Mouse (Mus musculus) liver, embryonic 15.5 days (tissue): ENCODE data around the gene 3100002H09Rik. TPM values are rescaled to one million over a fixed set of nuclear protein-coding genes. Genes with fewer than 3 reads are reported as not detected.

Experiments
- ATAC-seq: fragments of 200-750 bp; cut with Nextera tagmentation; 2 replicates; pipeline ENCODE4 v1.8.0; 2017; ENCODE audit warnings: moderate number of reproducible peaks, mild to moderate bottlenecking, moderate library complexity; ENCODE audit not compliant: insufficient read depth
- H3K27ac ChIP-seq: fragments of 300-500 bp; sonication (generic); replicated peaks from 2 replicates; pipeline ENCODE4 v1.5.1; 2015; ENCODE audit warnings: mild to moderate bottlenecking, inconsistent platforms
- H3K27me3 ChIP-seq: fragments of 300-500 bp; sonication (generic); 2 replicates; pipeline ENCODE4 v1.6.1; 2015; ENCODE audit warnings: mild to moderate bottlenecking, inconsistent platforms
- H3K36me3 ChIP-seq: fragments of 300-500 bp; sonication (generic); replicated peaks from 2 replicates; pipeline ENCODE4 v1.6.1; 2015; ENCODE audit warnings: moderate library complexity, mild to moderate bottlenecking, inconsistent platforms
- H3K4me1 ChIP-seq: fragments of 300-500 bp; sonication (generic); replicated peaks from 2 replicates; pipeline ENCODE4 v1.6.1; 2015; ENCODE audit warnings: inconsistent platforms
- H3K4me2 ChIP-seq: fragments of 300-500 bp; sonication (generic); 2 replicates; pipeline ENCODE4 v1.6.1; 2015; ENCODE audit warnings: moderate library complexity, mild to moderate bottlenecking, inconsistent platforms
- H3K4me3 ChIP-seq: fragments of 300-500 bp; sonication (generic); replicated peaks from 2 replicates; pipeline ENCODE4 v1.5.1; 2015; ENCODE audit warnings: mild to moderate bottlenecking, inconsistent platforms
- H3K9ac ChIP-seq: fragments of 300-500 bp; sonication (generic); 2 replicates; pipeline ENCODE4 v1.6.1; 2015; ENCODE audit warnings: moderate library complexity, mild to moderate bottlenecking, inconsistent platforms
- H3K9me3 ChIP-seq: fragments of 300-500 bp; sonication (generic); replicated peaks from 2 replicates; pipeline ENCODE4 v1.6.1; 2016; ENCODE audit warnings: inconsistent platforms
- WGBS: fragments of 180-500 bp; shearing (Covaris S2); methylation state at CpG from one replicate; pipeline ENCODE4 v1.1.7; 2015; ENCODE audit warnings: mixed read lengths; ENCODE audit not compliant: insufficient replicate concordance; 5-methylcytosine and 5-hydroxymethylcytosine counted together
- polyA plus RNA-seq: library from polyadenylated mRNA; unstranded; fragments of >200 nt; fragmentation: Nextera tagmentation; extraction: Ambion mirVana; gene quantifications from 2 replicates; pipeline ENCODE4 v1.2.1, GENCODE M21; 2015

The 3100002H09Rik gene
- polyA plus RNA-seq = not detected in 2 replicates

- Histone ChIP-seq H3K4me2 (no peak within 1 kb of the TSS), H3K4me3 (no peak within 1 kb of the TSS), H3K27ac (no peak within 1 kb of the TSS), H3K27me3 (peaks cover 28% of the 10 kb centered on the region), H3K9ac (no peak within 1 kb of the TSS), H3K4me1 (peaks cover 39% of the 10 kb centered on the region), H3K9me3 (no peaks in the 10 kb centered on the region), H3K36me3 (no peaks in the 10 kb centered on the region)
- no peak for ATAC-seq
- WGBS = 65% methylated on average over 2 of the region's 2 CpGs
Observed at GRCm38 (mm10) chr4:124610703-124611102, at the start of gene 3100002H09Rik. 3100002H09Rik (minus strand) TSS chr4:124610803.

GRCm38 (mm10) chr4:124659251-124660217, 48.9 kb upstream of the 3100002H09Rik start:
- no peak for ATAC-seq
- H3K9me3 ChIP-seq = no peaks in the 10 kb centered on the region
- no peak overlapping the region for H3K4me2 ChIP-seq
- 3% methylated on average over 68 of the region's 68 CpGs for WGBS
- H3K27ac ChIP-seq = no peak overlapping the region
- H3K4me1 ChIP-seq = peaks cover 26% of the 10 kb centered on the region
- no peaks in the 10 kb centered on the region for H3K36me3 ChIP-seq
- no peak overlapping the region for H3K9ac ChIP-seq
- H3K4me3 ChIP-seq = 0 out of 2 replicates have a peak overlapping the region, but pooled peaks have one; percentile 4
- H3K27me3 ChIP-seq = peaks cover 100% of the 10 kb centered on the region

- no peaks in the 10 kb centered on the region for H3K9me3 ChIP-seq
- ATAC-seq = no peak
- no peak overlapping the region for H3K27ac ChIP-seq
- no peaks in the 10 kb centered on the region for H3K36me3 ChIP-seq
- H3K4me1 ChIP-seq = peaks cover 26% of the 10 kb centered on the region
- H3K27me3 ChIP-seq = peaks cover 100% of the 10 kb centered on the region
- H3K9ac ChIP-seq = no peak overlapping the region
- H3K4me2 ChIP-seq = 0 out of 2 replicates have a peak overlapping the region, but pooled peaks have one; percentile 5
- 3% methylated on average over 39 of the region's 39 CpGs for WGBS
- H3K4me3 ChIP-seq = peak overlapping the region; percentile 57
Observed at GRCm38 (mm10) chr4:124658412-124658851, 47.8 kb upstream of the 3100002H09Rik start.

DNA sequence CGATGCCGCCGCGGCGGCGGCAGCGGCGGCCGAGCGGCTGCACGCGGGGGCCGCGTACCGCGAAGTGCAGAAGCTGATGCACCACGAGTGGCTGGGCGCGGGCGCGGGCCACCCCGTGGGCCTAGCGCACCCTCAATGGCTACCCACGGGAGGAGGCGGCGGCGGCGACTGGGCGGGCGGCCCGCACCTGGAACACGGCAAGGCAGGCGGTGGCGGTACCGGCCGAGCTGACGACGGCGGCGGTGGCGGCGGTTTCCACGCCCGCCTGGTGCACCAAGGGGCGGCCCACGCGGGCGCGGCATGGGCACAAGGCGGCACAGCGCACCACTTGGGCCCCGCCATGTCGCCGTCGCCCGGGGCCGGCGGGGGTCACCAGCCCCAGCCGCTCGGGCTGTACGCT, 47.2 kb upstream of the 3100002H09Rik start:
- H3K27me3 ChIP-seq = peaks cover 100% of the 10 kb centered on the region
- no peak overlapping the region for H3K9ac ChIP-seq
- H3K27ac ChIP-seq = no peak overlapping the region
- WGBS = 3% methylated on average over 57 of the region's 61 CpGs
- H3K9me3 ChIP-seq = no peaks in the 10 kb centered on the region
- peak overlapping the region; percentile 57 for H3K4me3 ChIP-seq
- H3K4me2 ChIP-seq = peak overlapping the region; percentile 76
- peaks cover 26% of the 10 kb centered on the region for H3K4me1 ChIP-seq
- no peak for ATAC-seq
- H3K36me3 ChIP-seq = no peaks in the 10 kb centered on the region

- H3K36me3 ChIP-seq = no peaks in the 10 kb centered on the region
- no peak overlapping the region for H3K9ac ChIP-seq
- peaks cover 100% of the 10 kb centered on the region for H3K27me3 ChIP-seq
- H3K4me1 ChIP-seq = peaks cover 26% of the 10 kb centered on the region
- H3K27ac ChIP-seq = no peak overlapping the region
- H3K4me2 ChIP-seq = peak overlapping the region; percentile 76
- H3K9me3 ChIP-seq = no peaks in the 10 kb centered on the region
- H3K4me3 ChIP-seq = peak overlapping the region; percentile 57
- peak; percentile 80 for ATAC-seq
- under 1% methylated on average over 88 of the region's 92 CpGs for WGBS
Observed at GRCm38 (mm10) chr4:124656854-124657650, 46.4 kb upstream of the 3100002H09Rik start.

- Histone ChIP-seq H3K4me3 (peak within 1 kb of the TSS; percentile 57), H3K9me3 (no peaks in the 10 kb centered on the region), H3K9ac (no peak within 1 kb of the TSS), H3K27ac (no peak within 1 kb of the TSS), H3K4me1 (peaks cover 26% of the 10 kb centered on the region), H3K36me3 (no peaks in the 10 kb centered on the region), H3K27me3 (peaks cover 100% of the 10 kb centered on the region), H3K4me2 (peak within 1 kb of the TSS; percentile 76)
- 3% methylated on average over 15 of the region's 15 CpGs for WGBS
- no peak for ATAC-seq
Observed at GRCm38 (mm10) chr4:124656518-124656853, 45.9 kb upstream of the 3100002H09Rik start, which contains the start of gene Pou3f1. Pou3f1 (plus strand) TSS chr4:124656807.

DNA sequence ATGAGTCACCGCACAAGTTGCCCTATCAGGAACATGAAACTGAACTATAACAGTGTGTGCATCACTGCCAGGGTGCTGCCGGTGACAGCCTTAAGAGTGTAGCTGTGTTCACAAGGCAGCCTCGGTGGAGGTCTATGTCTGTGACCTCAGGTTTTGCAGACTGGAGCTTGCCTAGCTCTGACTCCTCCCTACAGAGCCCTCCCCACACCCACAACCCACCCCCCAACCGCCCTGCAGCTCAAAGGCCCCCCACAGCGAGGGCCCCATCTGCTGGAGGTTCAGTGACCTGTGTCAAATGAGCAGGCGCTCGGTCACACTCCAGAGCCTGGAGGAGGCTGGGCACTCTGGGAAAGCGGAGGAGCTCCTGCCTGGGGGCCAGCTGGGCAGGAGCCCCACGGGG, 42.3 kb upstream of the 3100002H09Rik start:
- no peak for ATAC-seq
- Histone ChIP-seq H3K36me3 (no peaks in the 10 kb centered on the region), H3K4me3 (no peak overlapping the region), H3K27me3 (peaks cover 100% of the 10 kb centered on the region), H3K4me1 (peaks cover 15% of the 10 kb centered on the region), H3K9ac (no peak overlapping the region), H3K4me2 (no peak overlapping the region), H3K9me3 (no peaks in the 10 kb centered on the region), H3K27ac (no peak overlapping the region)
- WGBS = 10% methylated on average over 9 of the region's 9 CpGs

DNA sequence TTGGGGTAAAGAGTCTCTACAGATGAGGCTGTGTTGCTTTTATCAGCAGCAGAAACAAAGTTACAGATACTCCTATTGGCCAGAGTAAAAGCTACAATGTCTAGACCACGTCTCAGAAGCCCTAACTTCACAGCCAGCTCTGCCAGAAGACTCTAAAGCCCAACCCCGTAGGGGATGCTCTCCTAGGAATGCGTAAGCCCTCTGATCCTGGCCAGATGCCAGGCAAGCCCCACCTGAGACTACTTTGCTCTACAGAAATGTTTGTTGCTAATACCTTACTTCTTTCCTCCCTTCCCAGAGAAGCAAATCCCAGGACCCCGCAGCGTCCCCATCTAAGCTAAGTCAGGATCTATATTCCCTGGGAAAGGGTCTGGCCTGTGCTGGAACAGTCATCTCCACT, 37.3 kb upstream of the 3100002H09Rik start:
- no peak for ATAC-seq
- no peaks in the 10 kb centered on the region for H3K9me3 ChIP-seq
- H3K36me3 ChIP-seq = no peaks in the 10 kb centered on the region
- no peak overlapping the region for H3K4me3 ChIP-seq
- peaks cover 35% of the 10 kb centered on the region for H3K4me1 ChIP-seq
- peaks cover 91% of the 10 kb centered on the region for H3K27me3 ChIP-seq
- no peak overlapping the region for H3K9ac ChIP-seq
- H3K4me2 ChIP-seq = no peak overlapping the region
- WGBS = 51% methylated on average over 5 of the region's 5 CpGs
- H3K27ac ChIP-seq = no peak overlapping the region

DNA sequence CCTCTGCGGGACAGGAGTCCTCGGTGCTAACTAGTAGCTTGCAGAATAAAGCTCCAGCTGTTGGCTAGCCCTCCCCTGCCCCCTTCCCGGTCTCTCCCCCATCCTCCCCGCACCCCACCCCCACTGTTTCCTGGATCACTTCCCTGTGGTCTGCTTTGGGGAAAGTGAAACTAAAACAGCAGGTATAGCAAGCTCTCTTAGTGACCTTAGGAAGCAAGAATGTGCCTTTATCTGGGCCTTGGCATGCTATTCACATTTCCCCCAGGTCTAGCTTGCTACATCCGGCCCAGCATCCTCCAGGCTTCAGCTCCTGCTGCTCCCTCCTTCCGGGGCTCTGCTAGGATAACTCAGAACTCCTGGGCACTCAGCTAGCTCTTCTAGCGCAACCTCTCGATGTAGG, 36.0 kb upstream of the 3100002H09Rik start:
- H3K4me3 ChIP-seq = peak overlapping the region; percentile 23
- H3K27me3 ChIP-seq = peaks cover 88% of the 10 kb centered on the region
- H3K4me2 ChIP-seq = peak overlapping the region; percentile 46
- peaks cover 35% of the 10 kb centered on the region for H3K4me1 ChIP-seq
- no peak overlapping the region for H3K27ac ChIP-seq
- H3K9ac ChIP-seq = no peak overlapping the region
- 10% methylated on average over 8 of the region's 8 CpGs for WGBS
- no peaks in the 10 kb centered on the region for H3K9me3 ChIP-seq
- no peak for ATAC-seq
- no peaks in the 10 kb centered on the region for H3K36me3 ChIP-seq

DNA sequence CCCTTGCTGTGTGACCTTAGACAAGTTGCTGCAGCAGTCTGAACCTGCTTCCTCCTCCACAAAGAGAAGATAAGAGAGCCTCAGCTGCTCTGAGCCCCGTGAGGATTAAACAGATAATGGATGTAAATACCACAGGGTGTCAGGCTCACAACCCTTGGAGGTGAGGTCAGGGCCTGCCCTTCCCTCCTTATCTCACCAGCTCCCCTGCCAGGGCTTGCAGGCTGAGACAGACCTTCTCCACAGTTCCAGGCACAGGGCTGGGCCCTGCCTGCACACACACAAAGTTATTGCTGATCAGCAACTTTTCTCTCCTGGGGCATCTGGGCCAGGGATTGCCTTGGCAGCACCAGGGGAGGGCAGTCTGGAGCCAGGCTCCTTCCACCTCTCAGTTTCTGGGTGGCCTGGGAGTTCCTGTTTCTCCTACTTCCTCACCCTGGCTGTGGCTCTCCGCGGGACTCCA, 34.4 kb upstream of the 3100002H09Rik start:
- Histone ChIP-seq H3K4me1 (peaks cover 35% of the 10 kb centered on the region), H3K9me3 (no peaks in the 10 kb centered on the region), H3K27ac (peak overlapping the region; percentile 49), H3K27me3 (peaks cover 87% of the 10 kb centered on the region), H3K36me3 (no peaks in the 10 kb centered on the region), H3K9ac (no peak overlapping the region), H3K4me2 (peak overlapping the region; percentile 43), H3K4me3 (no peak overlapping the region)
- 4% methylated on average over 3 of the region's 3 CpGs for WGBS
- peak; percentile 96 for ATAC-seq

DNA sequence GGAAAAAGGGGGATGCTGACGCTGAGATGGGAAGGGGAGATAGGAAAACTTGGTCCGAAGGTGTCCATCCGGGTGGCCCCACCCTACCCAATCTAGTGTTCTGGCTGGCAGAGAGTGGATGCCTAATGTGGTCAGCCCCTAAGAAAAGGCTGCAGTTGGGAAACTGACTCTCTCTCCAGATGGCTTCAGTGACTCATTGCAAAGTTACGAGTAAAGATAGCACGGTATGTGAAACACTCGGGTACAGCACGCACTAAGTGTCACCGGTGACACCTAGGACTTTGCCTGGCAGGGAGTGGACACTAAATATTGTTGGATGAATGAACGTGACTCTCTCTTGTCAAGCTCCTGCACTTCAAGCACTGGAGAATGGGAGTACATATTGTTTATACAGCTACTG, 33.3 kb upstream of the 3100002H09Rik start:
- Histone ChIP-seq H3K27me3 (peaks cover 87% of the 10 kb centered on the region), H3K27ac (no peak overlapping the region), H3K9ac (no peak overlapping the region), H3K9me3 (no peaks in the 10 kb centered on the region), H3K4me2 (no peak overlapping the region), H3K36me3 (no peaks in the 10 kb centered on the region), H3K4me3 (no peak overlapping the region), H3K4me1 (peaks cover 35% of the 10 kb centered on the region)
- 72% methylated on average over 9 of the region's 9 CpGs for WGBS
- no peak for ATAC-seq
